Mouse (Mus musculus) left cerebral cortex, postnatal 25 days (tissue): ENCODE data around the gene Adm2. TPM values are rescaled to one million over a fixed set of nuclear protein-coding genes. Genes with fewer than 3 reads are reported as not detected.

Experiments
- DNase-seq, 2 experiments: peaks; one replicate each; pipeline ENCODE4 v3.0.0; 2022; ENCODE audit warnings: low spot score in 2 of 2, mixed read lengths in 1 of 2
- intact Hi-C: fragments of 180-260 bp; cut with DNase I; formaldehyde crosslinking; loops from one replicate; pipeline ENCODE4 v1.15.1; 2025
- total RNA-seq, 2 experiments: library from RNA; stranded (reverse); gene quantifications; 2 replicates each; pipeline ENCODE4 v1.2.3; 2021

The Adm2 gene
- total RNA-seq, result not detected

DNA sequence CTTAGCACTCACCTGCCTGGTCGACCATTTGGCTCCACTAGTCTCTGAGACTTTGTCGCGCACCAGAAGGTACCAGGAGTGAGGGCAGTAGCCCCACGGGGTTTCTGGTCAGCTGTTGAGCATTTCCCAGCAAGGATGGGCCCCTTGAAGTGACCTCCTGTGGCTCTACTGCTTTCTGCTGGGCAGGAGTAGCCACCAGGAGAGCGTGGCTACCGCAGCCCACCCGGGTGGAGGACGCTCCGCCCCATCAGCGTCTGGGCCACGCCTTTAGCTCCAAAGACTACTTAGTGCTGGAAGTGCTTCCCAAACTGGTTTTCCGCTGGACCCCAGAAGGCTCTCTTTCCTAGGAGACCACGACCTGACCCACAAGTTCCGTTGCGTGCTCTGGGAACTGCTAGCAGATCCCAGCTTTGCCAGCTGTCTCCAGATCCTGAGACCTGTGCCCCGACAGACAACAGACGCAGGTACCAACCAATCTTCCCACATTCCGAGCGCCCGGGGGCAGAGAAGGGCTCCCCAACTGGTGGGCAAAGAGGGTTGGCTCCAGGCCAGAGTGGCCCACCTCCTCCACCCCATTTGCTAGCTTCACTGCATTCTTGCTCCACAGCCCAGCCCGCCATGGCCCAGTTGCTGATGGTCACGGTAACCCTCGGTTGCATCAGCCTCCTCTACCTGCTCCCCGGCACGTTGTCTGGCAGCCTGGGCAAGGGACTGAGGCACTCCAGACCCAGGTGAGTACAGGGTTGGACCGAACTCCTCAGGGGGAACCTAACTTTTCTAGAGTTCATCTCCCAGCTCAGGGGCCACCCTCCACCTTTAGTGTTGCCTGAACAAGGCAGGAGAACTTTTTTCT, at the start of gene Adm2:
Adm2 (plus strand) TSS at position 51 of the 853 bp plus-strand sequence.
- intact Hi-C loops, result no loop called here

GRCm38 (mm10) chr15:89275497-89275896, 47.0 kb upstream of the Adm2 start:
- intact Hi-C loops, result no loop called here
- no peak for DNase-seq

More for the DNA sequence above, at the start of gene Adm2:
- no peak for DNase-seq

- no peak for DNase-seq
- intact Hi-C loops, result no loop called here
Measured at GRCm38 (mm10) chr15:89277366-89277765, 45.2 kb upstream of the Adm2 start.

- no peak for DNase-seq
- intact Hi-C loops, result no loop called here
Measured at GRCm38 (mm10) chr15:89282546-89282945, 40.0 kb upstream of the Adm2 start.

DNA sequence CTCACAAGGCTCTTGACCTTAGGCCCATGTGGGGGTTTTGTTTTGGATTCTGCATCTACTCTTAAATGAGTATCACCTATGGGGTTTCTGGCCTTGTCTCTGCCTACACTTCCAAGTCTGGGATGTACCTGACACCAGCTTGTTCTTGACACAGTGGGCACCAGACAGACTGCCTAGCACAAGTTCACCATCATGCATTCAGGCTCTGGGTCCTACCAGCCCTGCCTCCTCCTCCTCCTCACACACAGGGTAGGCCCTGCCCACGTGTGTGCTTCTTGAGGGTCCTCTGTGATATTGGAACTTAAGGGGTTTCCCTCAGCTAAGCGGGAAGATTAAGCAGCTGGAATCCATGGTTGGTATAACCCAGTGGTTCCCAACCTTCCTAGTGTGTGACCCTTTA, 38.4 kb upstream of the Adm2 start:
- intact Hi-C loops, result no loop called here
- DNase-seq, result no peak

GRCm38 (mm10) chr15:89285004-89285403, 37.5 kb upstream of the Adm2 start:
- intact Hi-C loops, result no loop called here
- DNase-seq, result peak in 1 of 2 experiments; percentile 69

DNA sequence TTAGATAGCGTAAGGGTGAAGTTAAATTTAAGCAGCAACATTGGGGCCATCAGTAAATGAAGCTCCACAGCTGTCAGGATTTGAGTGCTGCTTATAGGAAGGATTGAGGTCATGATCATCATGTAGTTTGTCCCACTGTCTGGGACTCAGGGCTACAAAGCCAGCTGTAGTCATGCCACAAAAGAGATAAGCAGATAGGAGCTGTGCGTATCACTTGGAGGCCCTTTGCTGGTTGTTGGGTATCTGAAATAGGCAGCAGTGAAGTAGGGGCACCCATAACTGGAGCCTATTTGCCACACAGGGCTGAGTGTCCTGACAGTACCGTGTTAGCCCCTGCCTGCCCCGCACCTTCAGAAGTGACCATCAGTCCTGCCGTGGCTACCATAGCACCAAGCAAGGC, 37.0 kb upstream of the Adm2 start:
- no peak for DNase-seq
- intact Hi-C loops, result no loop called here

GRCm38 (mm10) chr15:89286114-89286513, 36.4 kb upstream of the Adm2 start:
- no peak for DNase-seq
- intact Hi-C loops, result no loop called here

GRCm38 (mm10) chr15:89286582-89286981, 35.9 kb upstream of the Adm2 start:
- intact Hi-C loops, result no loop called here
- DNase-seq, result no peak

- intact Hi-C loops, result no loop called here
- no peak for DNase-seq
Measured at GRCm38 (mm10) chr15:89288227-89288767, 34.2 kb upstream of the Adm2 start.

- no peak for DNase-seq
- intact Hi-C loops, result no loop called here
Measured at GRCm38 (mm10) chr15:89289455-89289854, 33.1 kb upstream of the Adm2 start.

DNA sequence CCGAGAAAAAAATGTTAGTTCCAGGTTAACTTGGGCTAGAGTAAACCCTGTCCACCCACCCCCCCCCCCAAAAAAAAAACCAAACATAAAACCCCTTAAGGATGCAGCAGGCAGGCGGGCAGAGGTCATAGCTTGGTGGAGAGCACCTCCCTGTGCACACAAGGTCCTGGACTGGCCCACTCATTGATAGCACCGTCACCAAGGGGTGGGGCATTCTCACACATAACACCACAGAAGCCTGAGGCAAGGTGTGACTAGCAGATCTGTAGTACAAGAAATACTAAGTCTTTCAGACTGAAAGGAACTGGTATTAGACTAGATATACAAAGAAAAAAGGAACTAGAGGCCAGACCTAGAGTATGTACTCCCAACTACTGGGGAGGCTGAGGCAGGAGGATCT, 31.0 kb upstream of the Adm2 start:
- intact Hi-C loops, result no loop called here
- DNase-seq, result no peak

- intact Hi-C loops, result no loop called here
Measured at GRCm38 (mm10) chr15:89292795-89293194, 29.7 kb upstream of the Adm2 start.

DNA sequence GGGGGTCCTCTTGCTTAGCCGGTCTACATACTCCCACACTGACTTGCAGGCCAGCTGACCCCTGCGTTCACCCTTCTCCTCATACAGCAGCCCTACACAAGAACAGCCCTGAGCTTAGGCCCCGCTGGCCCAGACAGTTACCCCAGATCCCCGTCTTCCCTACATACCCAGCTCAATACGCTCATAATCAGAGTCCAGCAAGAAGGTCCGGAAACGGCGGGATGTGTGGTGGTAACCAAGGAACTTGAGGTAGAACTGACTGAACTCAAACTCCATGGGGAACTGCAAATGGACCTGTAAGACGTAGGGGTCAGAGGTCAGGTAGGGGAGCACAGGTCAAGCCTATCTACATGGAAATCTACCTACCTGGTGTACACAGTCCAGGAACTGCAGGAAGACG, 28.7 kb upstream of the Adm2 start:
- DNase-seq, result no peak

More at GRCm38 (mm10) chr15:89292795-89293194, 29.7 kb upstream of the Adm2 start:
- no peak for DNase-seq

GRCm38 (mm10) chr15:89295580-89296165, 26.8 kb upstream of the Adm2 start:
- intact Hi-C loops, result no loop called here
- DNase-seq, result no peak

More for the DNA sequence above, 28.7 kb upstream of the Adm2 start:
- intact Hi-C loops, result no loop called here

- no peak for DNase-seq
- intact Hi-C loops, result no loop called here
Measured at GRCm38 (mm10) chr15:89296465-89296864, 26.1 kb upstream of the Adm2 start.

- DNase-seq, result no peak
- intact Hi-C loops, result no loop called here
Measured at GRCm38 (mm10) chr15:89297695-89298094, 24.8 kb upstream of the Adm2 start.

DNA sequence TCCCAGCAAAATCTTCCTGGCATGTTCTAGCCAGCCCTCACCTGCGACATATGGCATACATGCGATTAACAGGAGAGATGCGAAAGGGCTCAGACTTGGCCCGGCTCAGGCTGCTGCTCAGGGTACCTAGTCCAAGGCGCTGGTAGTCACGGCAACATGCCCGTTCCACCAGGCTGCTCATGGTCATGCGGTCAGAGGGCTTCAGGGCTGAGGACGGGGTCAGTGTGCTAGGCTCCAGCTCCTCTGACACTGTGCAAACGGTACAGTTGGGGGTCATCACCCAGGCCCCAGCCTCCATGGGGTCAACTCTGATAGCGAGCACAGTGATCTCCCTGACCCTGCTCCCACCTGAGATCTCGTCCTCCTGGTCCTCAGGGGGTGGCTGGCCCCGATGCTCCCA, 22.3 kb upstream of the Adm2 start:
- intact Hi-C loops, result no loop called here
- DNase-seq, result no peak

- no peak for DNase-seq
- intact Hi-C loops, result no loop called here
Measured at GRCm38 (mm10) chr15:89300600-89300999, 21.9 kb upstream of the Adm2 start.

DNA sequence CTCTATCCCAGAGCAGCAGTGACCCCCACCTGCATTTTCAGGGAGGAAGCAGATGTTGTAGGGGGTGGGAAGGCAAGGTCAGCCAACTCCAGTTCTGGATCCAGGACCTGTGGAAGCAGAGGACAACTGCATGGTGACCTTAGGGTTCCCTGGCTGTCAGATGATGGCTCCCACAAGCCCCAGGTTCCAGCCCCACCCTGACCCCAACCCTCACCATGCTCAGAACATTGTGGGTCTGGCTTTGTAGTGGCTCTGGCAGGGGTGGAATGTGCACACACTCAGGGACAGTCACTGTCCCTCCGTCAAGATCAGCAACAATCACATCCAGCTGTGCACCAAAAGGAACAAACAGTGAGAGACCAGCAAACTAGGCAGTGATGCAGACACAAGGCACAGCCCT, 16.6 kb upstream of the Adm2 start:
- no peak for DNase-seq
- intact Hi-C loops, result no loop called here

- intact Hi-C loops, result no loop called here
- DNase-seq, result peak in 1 of 2 experiments; percentile 1
Measured at GRCm38 (mm10) chr15:89307461-89307860, 15.1 kb upstream of the Adm2 start.
